Mouse (Mus musculus): Measurements from ENCODE around the gene Olfr1444. TPM values are rescaled to one million over a fixed set of nuclear protein-coding genes. Genes with fewer than 3 reads are reported as not detected.

The Olfr1444 gene
- not detected for total RNA-seq (2021)
- long read RNA-seq, experiment 1 = 0 reads
- long read RNA-seq, experiment 2 = 0 reads

DNA sequence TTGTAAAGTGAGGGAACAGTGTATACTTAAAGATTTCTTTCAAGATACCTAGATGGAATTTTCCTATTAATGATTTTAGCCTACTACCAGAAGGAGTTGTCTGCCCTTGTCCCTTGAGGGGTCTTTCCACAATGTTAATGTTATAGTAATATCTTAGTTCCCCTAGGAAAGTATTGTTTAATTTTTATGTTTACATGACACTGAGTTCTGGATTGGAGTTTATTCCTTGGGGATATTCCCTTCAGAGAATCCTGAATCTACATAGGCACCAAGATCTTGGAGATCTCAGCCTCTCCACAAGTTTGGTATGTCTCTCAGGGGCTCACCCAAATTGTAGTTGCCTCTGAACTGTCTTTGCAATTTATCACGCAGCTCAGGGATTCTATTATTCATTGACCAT lies at the start of gene Olfr1444:
Olfr1444 (plus strand) TSS at position 301 of the 400 bp plus-strand sequence.
- DNase-seq (ENCODE audit: low spot score in 2 of 2) = no peak

DNA sequence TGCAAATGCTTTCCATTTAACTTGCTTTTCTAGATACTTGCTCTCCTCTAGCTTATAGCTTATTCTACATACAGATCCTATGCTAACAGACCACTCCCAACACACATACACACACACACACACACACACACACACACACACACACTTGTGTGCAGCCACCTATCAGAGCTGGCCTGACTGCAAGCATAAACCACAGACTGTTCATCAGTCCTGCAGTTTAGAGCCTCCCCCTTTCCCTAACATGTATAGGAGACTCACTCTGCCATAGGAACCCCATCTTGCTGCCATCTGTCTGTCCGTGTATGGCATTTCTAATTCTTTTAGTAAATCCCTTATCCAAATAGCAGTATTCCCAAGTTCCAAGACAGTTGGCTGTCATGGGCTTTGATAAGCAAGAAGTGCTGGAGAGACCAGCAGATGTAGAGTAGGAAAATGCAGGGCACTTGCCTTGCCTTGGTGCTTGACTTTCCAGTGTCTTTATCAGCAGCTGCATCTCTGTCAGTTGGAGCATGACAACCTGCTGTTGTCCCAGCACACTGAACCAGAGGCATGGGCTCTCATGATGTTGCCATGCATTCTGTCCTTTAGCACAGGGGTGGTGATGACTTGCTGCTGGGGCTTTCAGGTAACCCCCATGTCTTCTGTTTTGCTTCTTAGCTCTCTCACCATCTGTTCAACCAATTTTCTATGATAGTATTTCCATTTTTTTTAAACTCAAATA lies 44.3 kb upstream of the Olfr1444 start:
- DNase-seq (ENCODE audit: low spot score in 2 of 2) = no peak

DNA sequence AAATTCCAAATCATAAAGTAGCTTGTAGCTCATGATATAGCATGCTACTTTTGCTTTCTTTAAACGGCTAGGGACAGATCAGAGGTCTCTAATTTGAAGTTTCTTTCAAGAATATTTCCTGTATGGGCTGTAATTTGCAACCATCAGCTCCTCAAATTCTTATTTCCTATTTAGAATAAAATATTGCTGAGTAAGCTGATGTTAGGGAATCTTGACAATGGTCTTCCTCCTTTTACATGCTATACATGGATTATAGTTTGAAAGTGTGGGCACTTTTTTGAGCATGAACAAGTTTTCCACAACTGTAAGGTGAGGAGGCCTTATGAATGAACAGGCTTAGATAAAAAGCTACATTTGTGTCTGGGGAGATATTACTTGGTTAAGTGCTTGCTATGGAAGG lies 43.2 kb upstream of the Olfr1444 start:
- no peak for DNase-seq (ENCODE audit: low spot score in 2 of 2)

DNA sequence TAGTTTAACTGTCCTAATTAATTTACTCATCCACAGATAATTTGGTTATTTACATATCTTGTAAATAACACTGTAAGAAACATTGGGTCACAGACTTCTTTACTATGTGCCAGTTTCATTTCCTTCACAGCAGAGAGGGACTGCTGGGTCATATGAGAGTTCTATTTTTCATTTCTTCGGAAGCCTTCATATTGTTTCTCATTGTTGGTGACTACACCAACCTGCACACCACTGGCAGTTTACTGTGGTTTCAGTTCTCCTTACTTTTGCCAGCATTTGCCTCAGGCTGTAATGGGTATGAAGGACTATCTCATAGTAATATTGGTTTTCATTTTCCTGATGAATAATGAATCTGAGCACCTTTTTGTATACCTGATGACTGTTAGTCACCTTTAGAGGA lies 38.6 kb upstream of the Olfr1444 start:
- DNase-seq (ENCODE audit: low spot score in 2 of 2) = no peak

DNA sequence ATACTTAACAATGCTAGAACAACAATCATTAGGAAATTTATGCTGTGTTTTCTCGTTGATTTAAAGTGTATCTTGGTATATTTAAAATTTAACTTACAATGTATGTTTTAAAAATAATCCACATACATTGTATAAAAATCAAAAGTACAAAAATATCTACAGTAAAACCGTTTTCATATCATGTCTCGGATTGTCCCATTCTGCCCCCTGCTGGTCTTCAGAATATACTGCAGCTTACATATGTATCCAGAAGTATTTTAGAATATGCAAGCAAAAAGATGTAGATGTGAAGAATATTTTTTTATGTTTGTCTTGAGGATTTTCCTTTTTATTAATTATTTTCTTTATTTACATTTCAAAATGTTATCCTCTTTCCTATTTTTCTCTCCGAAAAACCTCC lies 36.7 kb upstream of the Olfr1444 start:
- DNase-seq (ENCODE audit: low spot score in 2 of 2) = no peak

DNA sequence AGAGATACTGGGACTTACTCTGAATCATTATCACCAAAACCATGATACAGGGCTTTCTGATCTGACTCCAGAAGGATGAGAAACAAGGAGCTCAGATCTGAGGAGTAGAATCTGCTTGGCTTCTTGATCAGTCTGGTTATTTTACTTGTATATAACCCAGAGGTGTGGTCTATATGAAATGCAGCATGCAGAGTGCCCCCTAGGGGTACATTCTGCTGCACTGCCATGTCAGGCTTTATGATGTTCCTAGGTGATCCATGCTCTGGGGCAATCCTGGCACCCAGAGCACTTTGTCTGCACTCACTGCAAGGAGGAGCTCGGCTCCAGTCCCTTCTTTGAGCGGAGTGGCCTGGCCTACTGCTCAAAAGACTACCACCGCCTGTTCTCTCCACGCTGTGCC lies 32.5 kb upstream of the Olfr1444 start:
- DNase-seq (ENCODE audit: low spot score in 2 of 2) = no peak

DNA sequence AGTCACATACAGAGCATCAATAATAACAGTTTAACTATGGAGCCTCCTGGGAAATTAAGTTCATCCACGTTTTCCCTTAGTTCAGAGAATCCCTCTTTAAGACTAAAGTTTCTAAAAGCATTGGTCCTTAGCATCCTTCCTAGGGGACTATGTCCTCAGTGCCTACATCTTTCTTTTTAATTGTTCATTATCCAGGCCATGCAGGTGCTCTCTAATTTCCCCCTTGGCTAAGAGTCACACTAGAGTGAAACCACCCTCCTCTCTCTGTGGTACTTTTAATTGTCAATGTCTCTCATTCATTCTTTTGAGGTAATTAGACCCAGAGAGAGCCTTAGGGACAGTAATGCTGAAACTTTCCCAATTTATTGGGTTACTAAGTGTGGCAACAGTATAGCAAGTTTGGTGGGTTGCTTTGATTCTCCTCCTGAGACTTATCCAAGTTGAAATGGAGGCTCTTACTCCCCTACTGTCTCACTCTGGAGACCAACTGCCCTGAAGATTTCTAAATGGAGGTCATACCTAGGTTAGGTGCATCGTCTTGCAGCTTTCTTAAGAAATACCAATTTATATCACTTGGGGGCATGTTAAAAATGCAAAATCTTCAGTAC lies 26.2 kb upstream of the Olfr1444 start:
- DNase-seq (ENCODE audit: low spot score in 2 of 2) = no peak

DNA sequence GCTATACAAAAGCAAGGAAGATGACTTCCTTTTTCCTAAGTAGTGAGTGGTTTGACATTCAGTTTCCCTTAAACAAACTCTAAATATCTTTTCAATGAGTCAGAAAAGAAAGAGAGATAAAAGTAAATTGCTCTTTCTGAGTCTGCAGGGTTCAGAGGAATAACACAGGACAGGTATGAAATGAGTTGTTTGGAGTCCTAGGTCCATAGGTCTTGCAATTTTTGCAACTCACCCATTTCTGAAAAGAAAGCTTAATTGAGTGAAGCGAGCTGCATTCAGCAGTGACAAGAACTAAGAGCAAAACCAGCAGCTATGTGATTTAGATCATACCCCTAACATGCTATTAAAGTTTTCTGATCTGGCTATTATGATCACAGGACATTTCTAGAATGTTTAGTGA lies 25.5 kb upstream of the Olfr1444 start:
- DNase-seq (ENCODE audit: low spot score in 2 of 2) = no peak

DNA sequence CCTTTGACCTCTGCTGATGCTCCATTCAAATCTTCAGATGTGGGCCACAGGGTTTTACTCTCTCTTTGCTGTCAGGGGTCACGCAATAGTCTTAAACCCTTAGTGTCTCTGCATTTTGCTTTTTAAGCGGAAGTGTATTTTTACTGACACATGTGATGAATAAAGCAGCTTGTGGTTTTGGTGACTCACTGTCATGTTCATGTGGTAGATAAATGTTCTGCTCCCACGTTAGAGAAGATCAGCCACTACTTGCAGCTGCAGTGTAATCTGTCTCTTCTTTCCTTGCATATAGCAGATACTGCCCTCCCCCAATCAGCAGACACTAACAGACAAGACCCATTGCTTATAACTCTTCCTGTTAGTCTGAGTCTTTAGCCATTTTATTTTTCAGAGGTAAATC lies 23.5 kb upstream of the Olfr1444 start:
- DNase-seq (ENCODE audit: low spot score in 2 of 2) = no peak

DNA sequence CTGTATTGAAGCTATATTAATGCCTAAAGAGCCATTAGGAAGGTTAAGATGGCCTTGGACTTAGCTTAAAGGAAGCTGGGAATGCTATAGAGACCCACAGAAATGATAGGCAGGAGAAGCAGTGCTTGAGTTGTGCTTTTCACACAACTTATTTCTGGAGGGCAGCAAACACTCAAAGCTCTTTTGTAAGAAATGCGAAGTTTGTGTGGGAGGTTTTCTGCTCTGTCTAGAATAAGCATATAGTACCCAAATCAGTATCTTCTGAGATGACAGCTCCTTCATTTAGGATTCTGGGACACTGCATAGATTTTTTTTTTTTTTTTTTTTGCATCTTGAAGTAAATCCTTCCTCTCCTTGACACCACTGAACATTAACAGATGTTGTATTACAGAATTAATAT lies 18.6 kb upstream of the Olfr1444 start:
- DNase-seq (ENCODE audit: low spot score in 2 of 2) = no peak

DNA sequence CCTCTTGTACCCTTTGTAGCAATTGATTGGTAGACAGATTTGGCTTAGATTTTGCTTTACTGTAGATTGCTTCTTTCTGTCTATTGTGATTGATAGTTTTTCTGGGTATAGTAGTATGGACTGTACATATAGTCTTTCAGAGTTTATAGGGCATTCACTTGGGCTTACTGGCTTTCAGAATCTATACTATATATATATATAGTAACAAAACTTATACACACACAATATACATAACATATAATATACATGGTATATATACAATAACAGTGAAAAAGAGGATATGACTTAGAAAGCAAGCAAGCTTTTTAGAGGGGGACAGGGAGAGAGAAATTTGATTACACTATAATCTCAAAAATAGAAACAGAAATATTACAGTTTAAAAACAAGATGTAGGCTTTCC lies 10.7 kb upstream of the Olfr1444 start, which contains the start of gene Gm5244:
Gm5244 (plus strand) TSS at position 301 of the 400 bp plus-strand sequence.
- no peak for DNase-seq (ENCODE audit: low spot score in 2 of 2)

DNA sequence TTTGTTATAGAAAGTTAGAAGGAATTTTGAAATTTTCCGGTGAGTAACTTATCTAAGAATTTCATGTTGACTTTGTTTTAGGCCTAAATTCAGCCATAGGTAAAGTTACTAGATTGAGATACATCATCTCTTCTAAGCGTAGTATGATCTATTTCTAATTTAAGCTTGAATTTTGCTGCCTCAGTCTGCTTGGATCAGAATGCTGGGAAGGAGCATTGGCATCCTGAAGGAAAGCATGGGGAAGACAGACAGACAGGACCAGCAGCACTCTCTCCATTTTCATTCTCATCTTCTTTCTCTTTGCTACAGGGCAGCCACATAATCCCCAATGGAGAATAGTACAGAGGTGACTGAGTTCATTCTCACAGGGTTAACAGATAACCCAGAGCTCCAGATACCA lies 26.5 kb downstream of the Olfr1444 start, which contains the start of gene Olfr1445:
Olfr1445 (plus strand) TSS at position 301 of the 400 bp plus-strand sequence.
- no peak for DNase-seq (ENCODE audit: low spot score in 2 of 2)

DNA sequence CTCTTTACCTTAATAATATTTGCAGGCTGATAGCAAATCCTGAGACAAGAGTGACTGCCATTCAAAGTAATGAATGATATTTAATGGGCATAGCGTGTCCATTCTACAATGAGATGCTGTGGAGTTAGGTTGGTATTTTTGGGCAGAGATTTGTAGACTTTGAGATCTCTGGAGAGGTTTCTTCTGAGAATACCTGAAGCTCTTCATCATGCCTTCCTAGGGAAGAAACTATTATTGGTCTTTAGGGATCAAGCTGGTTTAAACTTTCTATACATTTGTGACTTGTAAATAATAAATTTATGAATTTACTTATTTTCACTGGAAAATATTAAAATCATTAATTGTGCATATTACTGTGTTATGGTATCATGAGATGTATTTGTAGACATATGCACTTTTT lies 36.3 kb downstream of the Olfr1444 start, which contains the start of gene Olfr1446:
Olfr1446 (minus strand) TSS at position 101 of the 400 bp plus-strand sequence.
- DNase-seq (ENCODE audit: low spot score in 2 of 2) = no peak

DNA sequence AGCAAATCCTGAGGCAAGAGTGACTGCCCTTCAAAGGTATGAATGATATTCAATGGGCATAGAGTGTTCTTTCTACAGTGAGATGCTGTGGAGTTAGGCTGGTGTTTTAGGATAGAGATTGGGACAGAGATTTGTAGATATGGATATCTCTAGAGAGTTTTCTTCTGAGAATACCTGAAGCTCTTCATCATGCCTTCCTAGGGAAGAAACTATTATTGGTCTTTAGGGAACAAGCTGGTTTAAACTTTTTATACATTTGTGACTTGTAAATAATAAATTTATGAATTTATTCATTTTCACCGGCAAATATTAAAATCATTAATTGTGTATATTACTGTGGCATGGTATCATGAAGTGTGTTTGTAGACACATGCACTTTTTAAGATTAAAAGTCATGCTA lies 46.6 kb downstream of the Olfr1444 start, which contains the start of gene Olfr1447:
Olfr1447 (minus strand) TSS at position 101 of the 400 bp plus-strand sequence.
- DNase-seq (ENCODE audit: low spot score in 2 of 2) = no peak

Other genes with a start within 250 kb of the Olfr1444 start
- not detected for gene Glyat, start 224.0 kb upstream of the Olfr1444 start, total RNA-seq (2021)
- not detected for gene Olfr1442, start 186.8 kb upstream of the Olfr1444 start, total RNA-seq (2021)
- not detected for gene Olfr1443, start 179.2 kb upstream of the Olfr1444 start, total RNA-seq (2021)
- under 1 TPM in 1 of 2 experiments, not detected in 1; 0.49 TPM for gene Keg1, start 161.5 kb upstream of the Olfr1444 start, total RNA-seq (2021)
- 1 to 10 TPM; 2.6 to 3.8 TPM for gene Cntf, start 91.7 kb upstream of the Olfr1444 start, total RNA-seq (2021)
- gene Zfp91, start 61.2 kb upstream of the Olfr1444 start, total RNA-seq (2021) = 10 to 100 TPM; 62.2 to 71.0 TPM
- gene Lpxn, start 61.1 kb upstream of the Olfr1444 start, total RNA-seq (2021) = 1 to 10 TPM; 1.5 to 1.9 TPM
- not detected for gene Gm5244, start 10.6 kb upstream of the Olfr1444 start, total RNA-seq (2021)
- gene Olfr1445, start 26.6 kb downstream of the Olfr1444 start, total RNA-seq (2021) = not detected
- gene Olfr1446, start 36.2 kb downstream of the Olfr1444 start, total RNA-seq (2021) = not detected
- not detected for gene Olfr1447, start 46.5 kb downstream of the Olfr1444 start, total RNA-seq (2021)
- not detected for gene Olfr1448, start 67.1 kb downstream of the Olfr1444 start, total RNA-seq (2021)
- gene Olfr1449, start 73.6 kb downstream of the Olfr1444 start, total RNA-seq (2021) = not detected
- gene Olfr1450, start 93.0 kb downstream of the Olfr1444 start, total RNA-seq (2021) = not detected
- not detected for gene Olfr1451, start 137.7 kb downstream of the Olfr1444 start, total RNA-seq (2021)
- gene Olfr1453, start 171.0 kb downstream of the Olfr1444 start, total RNA-seq (2021) = not detected
- not detected for gene Olfr1454, start 203.3 kb downstream of the Olfr1444 start, total RNA-seq (2021)
- not detected for gene Olfr1457, start 240.6 kb downstream of the Olfr1444 start, total RNA-seq (2021)
- gene Olfr1458, start 249.5 kb downstream of the Olfr1444 start, total RNA-seq (2021) = not detected